Mouse (Mus musculus): ENCODE results near the gene 4930595M18Rik. TPM values are rescaled to one million over a fixed set of nuclear protein-coding genes. Genes with fewer than 3 reads are reported as not detected.

The 4930595M18Rik gene
- polyA plus RNA-seq (2015; fragmentation: Nextera tagmentation; extraction: Ambion mirVana) = not detected in 2 replicates

GRCm38 (mm10) chrX:81458021-81458420, at the start of gene 4930595M18Rik:
4930595M18Rik (minus strand) TSS chrX:81458121.
- no peak within 1 kb of the TSS for H3K4me2 ChIP-seq (ENCODE audit: low read depth, low read length)
- H3K36me3 ChIP-seq (ENCODE audit: control insufficient read depth, insufficient read depth, low read length) = no peaks in the 10 kb centered on the region
- H3K4me3 ChIP-seq (ENCODE audit: low read length) = no peak within 1 kb of the TSS
- H3K27me3 ChIP-seq (ENCODE audit: control insufficient read depth, insufficient read depth, low read depth, low read length) = no peaks in the 10 kb centered on the region
- WGBS = 80% methylated on average over 6 of the region's 6 CpGs
- H3K27ac ChIP-seq (ENCODE audit: low read length) = no peak within 1 kb of the TSS
- no peak for ATAC-seq (ENCODE audit: low read depth)
- H3K4me1 ChIP-seq (replicated peaks; ENCODE audit: control insufficient read depth, insufficient read depth, low read length) = no peaks in the 10 kb centered on the region
- no peak within 1 kb of the TSS for H3K9ac ChIP-seq (ENCODE audit: low read length)
- no peaks in the 10 kb centered on the region for H3K9me3 ChIP-seq (ENCODE audit: control insufficient read depth, low read length)

DNA sequence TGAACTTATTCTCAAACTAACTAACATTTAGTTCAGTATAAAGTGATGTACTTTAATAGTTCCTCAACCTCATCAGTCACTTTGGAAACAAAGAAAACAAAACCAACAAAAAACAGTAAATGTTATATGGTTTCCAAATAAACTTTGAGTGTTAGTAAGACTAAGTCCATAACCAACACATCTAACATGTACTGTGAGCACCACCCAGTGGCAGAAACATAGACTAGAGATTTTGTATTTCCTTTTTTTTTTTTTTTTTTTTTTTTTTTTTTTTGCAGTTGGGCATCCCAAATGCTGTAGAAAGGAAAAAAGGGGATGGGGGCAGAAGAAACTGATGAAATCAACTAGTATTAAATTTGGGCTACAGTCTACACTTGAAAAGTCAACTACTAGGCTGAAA, 14.6 kb upstream of the 4930595M18Rik start:
- no peak overlapping the region for H3K4me2 ChIP-seq (ENCODE audit: low read depth, low read length)
- no peak for ATAC-seq (ENCODE audit: low read depth)
- no peaks in the 10 kb centered on the region for H3K9me3 ChIP-seq (ENCODE audit: control insufficient read depth, low read length)

More for the DNA sequence above, 14.6 kb upstream of the 4930595M18Rik start:
- Histone ChIP-seq H3K4me1 (replicated peaks; ENCODE audit: control insufficient read depth, insufficient read depth, low read length) (no peaks in the 10 kb centered on the region), H3K27ac (ENCODE audit: low read length) (no peak overlapping the region), H3K4me3 (ENCODE audit: low read length) (no peak overlapping the region), H3K27me3 (ENCODE audit: control insufficient read depth, insufficient read depth, low read depth, low read length) (no peaks in the 10 kb centered on the region), H3K9ac (ENCODE audit: low read length) (no peak overlapping the region), H3K36me3 (ENCODE audit: control insufficient read depth, insufficient read depth, low read length) (no peaks in the 10 kb centered on the region)
